Mouse (Mus musculus): ENCODE measurements around the gene Plk1.

Gene Plk1

GRCm38 (mm10) chr7:122158915-122159902 is at the start of gene Plk1:
Gene Plk1, plus strand, starts transcription at chr7:122159439.
- peak; percentile 90 for DNase-seq

GRCm38 (mm10) chr7:122123518-122123917 is 35.7 kb upstream of the Plk1 start:
- no peak for DNase-seq

- no peak for DNase-seq
Measured at GRCm38 (mm10) chr7:122125636-122126035, 33.6 kb upstream of the Plk1 start.

GRCm38 (mm10) chr7:122126946-122127345 is 32.3 kb upstream of the Plk1 start:
- no peak for DNase-seq

GRCm38 (mm10) chr7:122131834-122132233 is 27.4 kb upstream of the Plk1 start:
- DNase-seq: no peak

- peak; percentile 98 for DNase-seq
Measured at GRCm38 (mm10) chr7:122132497-122133337, 26.5 kb upstream of the Plk1 start, which contains the start of the genes Palb2 and Dctn5. Gene Palb2, minus strand, starts transcription at chr7:122132985. Gene Dctn5, plus strand, starts transcription at chr7:122133041.

GRCm38 (mm10) chr7:122133338-122133625 is 26.0 kb upstream of the Plk1 start:
- DNase-seq: no peak

GRCm38 (mm10) chr7:122135070-122135469 is 24.2 kb upstream of the Plk1 start:
- peak; percentile 24 for DNase-seq

GRCm38 (mm10) chr7:122137071-122137470 is 22.2 kb upstream of the Plk1 start:
- no peak for DNase-seq

GRCm38 (mm10) chr7:122138190-122138589 is 21.0 kb upstream of the Plk1 start:
- DNase-seq: no peak

GRCm38 (mm10) chr7:122140991-122141390 is 18.2 kb upstream of the Plk1 start:
- DNase-seq: no peak

GRCm38 (mm10) chr7:122152473-122152872 is 6.8 kb upstream of the Plk1 start:
- peak; percentile 23 for DNase-seq

GRCm38 (mm10) chr7:122158488-122158887 is 751 bp upstream of the Plk1 start:
- no peak for DNase-seq

- peak; percentile 10 for DNase-seq
Measured at GRCm38 (mm10) chr7:122160037-122160436, 798 bp downstream of the Plk1 start.

- no peak for DNase-seq
Measured at GRCm38 (mm10) chr7:122163766-122164165, 4.5 kb downstream of the Plk1 start.

GRCm38 (mm10) chr7:122167203-122167602 is 8.0 kb downstream of the Plk1 start:
- no peak for DNase-seq

GRCm38 (mm10) chr7:122170705-122171104 is 11.5 kb downstream of the Plk1 start:
- no peak for DNase-seq

GRCm38 (mm10) chr7:122171613-122172012 is 12.4 kb downstream of the Plk1 start:
- no peak for DNase-seq

- no peak for DNase-seq
Measured at GRCm38 (mm10) chr7:122180720-122181119, 21.5 kb downstream of the Plk1 start.

- DNase-seq: no peak
Measured at GRCm38 (mm10) chr7:122184569-122184968, 25.3 kb downstream of the Plk1 start.

GRCm38 (mm10) chr7:122186043-122186442 is 26.8 kb downstream of the Plk1 start, which contains the start of gene Ern2:
Gene Ern2, minus strand, starts transcription at chr7:122186207.
- DNase-seq: no peak

GRCm38 (mm10) chr7:122189484-122189883 is 30.2 kb downstream of the Plk1 start:
- peak; percentile 69 for DNase-seq

GRCm38 (mm10) chr7:122191097-122191496 is 31.9 kb downstream of the Plk1 start:
- no peak for DNase-seq

Measured in kidney, postnatal 10 days (tissue).